Mouse (Mus musculus) intestine, embryonic 14.5 days (tissue): ENCODE data around the gene Bud31. TPM values are rescaled to one million over a fixed set of nuclear protein-coding genes. Genes with fewer than 3 reads are reported as not detected.
"Not testable (repeated sequence)": the region's sequence is repeated elsewhere in the genome, so short reads cannot be mapped to it uniquely, and the experiment has no call there.

Experiments used
- ATAC-seq: fragments of 200-750 bp; cut with Nextera tagmentation; replicated peaks from 2 replicates; pipeline ENCODE4 v1.8.0; 2017; ENCODE audit warnings: low read depth, moderate number of reproducible peaks, moderate TSS enrichment, moderate library complexity; ENCODE audit not compliant: low FRiP score, low TSS enrichment
- DNase-seq: peaks from one replicate; pipeline ENCODE4 v3.0.0-alpha.2; 2018; ENCODE audit warnings: low spot score
- H3K27ac ChIP-seq: fragments of 300-500 bp; sonication (generic); 2 replicates; pipeline ENCODE4 v1.5.1; 2014; ENCODE audit warnings: low read depth, mild to moderate bottlenecking, control low read depth
- H3K27me3 ChIP-seq: fragments of 300-500 bp; sonication (generic); replicated peaks from 2 replicates; pipeline ENCODE4 v1.6.1; 2014; ENCODE audit warnings: low read length, control low read depth; ENCODE audit not compliant: control insufficient read depth, insufficient read depth
- H3K36me3 ChIP-seq: fragments of 300-500 bp; sonication (generic); 2 replicates; pipeline ENCODE4 v1.6.1; 2014; ENCODE audit warnings: low read length, control low read depth; ENCODE audit not compliant: control insufficient read depth, insufficient read depth
- H3K4me1 ChIP-seq: fragments of 300-500 bp; sonication (generic); replicated peaks from 2 replicates; pipeline ENCODE4 v1.6.1; 2014; ENCODE audit warnings: low read length, control low read depth, mixed read lengths; ENCODE audit not compliant: control insufficient read depth, insufficient read depth
- H3K4me2 ChIP-seq: fragments of 300-500 bp; sonication (generic); 2 replicates; pipeline ENCODE4 v1.6.1; 2014; ENCODE audit warnings: low read length
- H3K4me3 ChIP-seq: fragments of 300-500 bp; sonication (generic); 2 replicates; pipeline ENCODE4 v1.5.1; 2014; ENCODE audit warnings: low read depth, low read length, control low read depth, mixed read lengths
- H3K9ac ChIP-seq: fragments of 300-500 bp; sonication (generic); 2 replicates; pipeline ENCODE4 v1.6.1; 2014; ENCODE audit warnings: mild to moderate bottlenecking, low read length
- H3K9me3 ChIP-seq: fragments of 300-500 bp; sonication (generic); 2 replicates; pipeline ENCODE4 v1.6.1; 2016; ENCODE audit warnings: low read length, control low read depth; ENCODE audit not compliant: control insufficient read depth
- WGBS: fragments of 180-500 bp; shearing (Covaris S2); extraction: QIAGEN DNeasy Blood & Tissue Kit; methylation state at CpG from one replicate; pipeline ENCODE4 v1.1.7; 2014; 5-methylcytosine and 5-hydroxymethylcytosine counted together
- polyA plus RNA-seq: library from polyadenylated mRNA; unstranded; fragments of >200 nt; fragmentation: Nextera tagmentation; extraction: Ambion mirVana; gene quantifications from 2 replicates; pipeline ENCODE4 v1.2.1, GENCODE M21; 2014

Bud31 gene
- polyA plus RNA-seq, 1 experiment from 2014 or later = 187 TPM

GRCm38 (mm10) chr5:145130995-145131394 is 9.2 kb upstream of the Bud31 start:
- 92% methylated on average over 3 of the region's 3 CpGs for WGBS
- no peaks in the 10 kb centered on the region for H3K9me3 ChIP-seq
- H3K4me3 ChIP-seq = no peak overlapping the region
- no peak overlapping the region for H3K4me2 ChIP-seq
- DNase-seq = no peak
- H3K4me1 ChIP-seq = no peaks in the 10 kb centered on the region
- peaks cover 94% of the 10 kb centered on the region for H3K36me3 ChIP-seq
- H3K9ac ChIP-seq = no peak overlapping the region
- H3K27me3 ChIP-seq = no peaks in the 10 kb centered on the region
- ATAC-seq = no peak
- no peak overlapping the region for H3K27ac ChIP-seq

GRCm38 (mm10) chr5:145133275-145133674 is 6.9 kb upstream of the Bud31 start:
- 88% methylated on average over 6 of the region's 6 CpGs for WGBS
- not testable (repeated sequence) for H3K4me3 ChIP-seq, DNase-seq, H3K9me3 ChIP-seq, H3K27me3 ChIP-seq, H3K9ac ChIP-seq, H3K4me2 ChIP-seq, H3K4me1 ChIP-seq, ATAC-seq, H3K27ac ChIP-seq
- H3K36me3 ChIP-seq = peaks cover 85% of the 10 kb centered on the region

GRCm38 (mm10) chr5:145138836-145139235 is 1.3 kb upstream of the Bud31 start:
- Histone ChIP-seq H3K4me3 (peak overlapping the region; percentile 97), H3K27ac (peak overlapping the region; percentile 95; the same call in 1 of the 2 replicates), H3K27me3 (no peaks in the 10 kb centered on the region), H3K4me2 (peak overlapping the region; percentile 95), H3K9me3 (no peaks in the 10 kb centered on the region), H3K36me3 (peaks cover 55% of the 10 kb centered on the region), H3K9ac (peak overlapping the region; percentile 93), H3K4me1 (peaks cover 13% of the 10 kb centered on the region)
- DNase-seq (no peak), ATAC-seq (no peak)
- 6% methylated on average over 6 of the region's 6 CpGs for WGBS

- no peaks in the 10 kb centered on the region for H3K9me3 ChIP-seq
- ATAC-seq (peak; percentile 20; the same call in 1 of the 2 replicates), DNase-seq (no peak)
These were observed 449 bp downstream of the Bud31 start for GRCm38 (mm10) chr5:145140611-145141010.

GRCm38 (mm10) chr5:145147748-145148147 is 7.6 kb downstream of the Bud31 start:
- Histone ChIP-seq H3K27me3 (no peaks in the 10 kb centered on the region), H3K4me1 (no peaks in the 10 kb centered on the region), H3K4me2 (no peak overlapping the region), H3K27ac (no peak overlapping the region), H3K4me3 (no peak overlapping the region), H3K9me3 (no peaks in the 10 kb centered on the region), H3K36me3 (peaks cover 97% of the 10 kb centered on the region), H3K9ac (no peak overlapping the region)
- 89% methylated on average over 5 of the region's 5 CpGs for WGBS
- no peak for DNase-seq
- ATAC-seq = no peak

More at GRCm38 (mm10) chr5:145140611-145141010, 449 bp downstream of the Bud31 start:
- peak overlapping the region; percentile 95 for H3K4me2 ChIP-seq
- H3K4me3 ChIP-seq = peak overlapping the region; percentile 97
- H3K9ac ChIP-seq = peak overlapping the region; percentile 93
- H3K4me1 ChIP-seq = peaks cover 13% of the 10 kb centered on the region
- H3K36me3 ChIP-seq = peaks cover 55% of the 10 kb centered on the region
- under 1% methylated on average over 18 of the region's 18 CpGs for WGBS
- peak overlapping the region; percentile 95 for H3K27ac ChIP-seq
- H3K27me3 ChIP-seq = no peaks in the 10 kb centered on the region

GRCm38 (mm10) chr5:145149294-145149693 is 9.1 kb downstream of the Bud31 start:
- Histone ChIP-seq H3K36me3 (peaks cover 94% of the 10 kb centered on the region), H3K9ac (no peak overlapping the region), H3K4me2 (no peak overlapping the region), H3K27ac (no peak overlapping the region), H3K4me3 (no peak overlapping the region), H3K27me3 (no peaks in the 10 kb centered on the region), H3K9me3 (no peaks in the 10 kb centered on the region), H3K4me1 (no peaks in the 10 kb centered on the region)
- DNase-seq (no peak), ATAC-seq (no peak)
- WGBS = 88% methylated on average over 6 of the region's 6 CpGs

GRCm38 (mm10) chr5:145152690-145153089 is 12.5 kb downstream of the Bud31 start:
- peaks cover 85% of the 10 kb centered on the region for H3K36me3 ChIP-seq
- H3K4me1 ChIP-seq = no peaks in the 10 kb centered on the region
- H3K4me2 ChIP-seq = no peak overlapping the region
- 95% methylated on average over 5 of the region's 5 CpGs for WGBS
- no peak overlapping the region for H3K4me3 ChIP-seq
- no peak overlapping the region for H3K9ac ChIP-seq
- no peak for DNase-seq
- no peak for ATAC-seq
- H3K27me3 ChIP-seq = no peaks in the 10 kb centered on the region
- no peak overlapping the region for H3K27ac ChIP-seq
- no peaks in the 10 kb centered on the region for H3K9me3 ChIP-seq

- Histone ChIP-seq H3K9me3 (no peaks in the 10 kb centered on the region), H3K4me3 (no peak overlapping the region), H3K27ac (no peak overlapping the region), H3K36me3 (peaks cover 64% of the 10 kb centered on the region), H3K9ac (no peak overlapping the region), H3K27me3 (no peaks in the 10 kb centered on the region), H3K4me1 (peaks cover 6% of the 10 kb centered on the region), H3K4me2 (no peak overlapping the region)
- DNase-seq = no peak
- 93% methylated on average over 14 of the region's 14 CpGs for WGBS
- ATAC-seq = no peak
These were observed 21.2 kb downstream of the Bud31 start for GRCm38 (mm10) chr5:145161361-145161760.

- no peak overlapping the region for H3K4me2 ChIP-seq
- H3K36me3 ChIP-seq = peaks cover 40% of the 10 kb centered on the region
- peaks cover 16% of the 10 kb centered on the region for H3K4me1 ChIP-seq
- no peak overlapping the region for H3K27ac ChIP-seq
- no peak overlapping the region for H3K9ac ChIP-seq
- DNase-seq (no peak), ATAC-seq (no peak)
- 51% methylated on average over 3 of the region's 3 CpGs for WGBS
- no peaks in the 10 kb centered on the region for H3K27me3 ChIP-seq
- H3K9me3 ChIP-seq = no peaks in the 10 kb centered on the region
- H3K4me3 ChIP-seq = no peak overlapping the region
These were observed 24.5 kb downstream of the Bud31 start for GRCm38 (mm10) chr5:145164710-145165109.
